Mouse (Mus musculus): ENCODE results near the gene Tmpo.

The Tmpo gene

DNA sequence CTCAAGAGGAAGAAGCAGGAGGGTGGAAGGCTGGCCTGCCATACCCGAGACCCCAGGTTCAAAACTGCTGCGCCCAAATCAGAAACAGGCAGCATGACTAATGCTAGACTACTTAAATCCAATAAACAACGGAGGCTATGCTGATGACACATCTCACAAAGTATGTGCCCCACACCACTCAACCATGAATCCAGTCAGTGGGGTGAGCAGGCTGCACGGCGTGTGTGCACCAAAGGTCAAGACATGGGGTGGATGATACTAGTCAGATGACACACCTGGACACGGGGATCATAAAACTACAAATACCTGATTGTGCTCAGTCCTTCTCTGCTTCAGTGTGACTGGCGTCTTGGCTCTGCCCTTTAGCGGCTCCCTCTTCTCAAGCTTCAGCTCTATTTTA is 22.7 kb downstream of the Tmpo start:
- no peak for DNase-seq (ENCODE audit: low spot score in 2 of 2)

DNA sequence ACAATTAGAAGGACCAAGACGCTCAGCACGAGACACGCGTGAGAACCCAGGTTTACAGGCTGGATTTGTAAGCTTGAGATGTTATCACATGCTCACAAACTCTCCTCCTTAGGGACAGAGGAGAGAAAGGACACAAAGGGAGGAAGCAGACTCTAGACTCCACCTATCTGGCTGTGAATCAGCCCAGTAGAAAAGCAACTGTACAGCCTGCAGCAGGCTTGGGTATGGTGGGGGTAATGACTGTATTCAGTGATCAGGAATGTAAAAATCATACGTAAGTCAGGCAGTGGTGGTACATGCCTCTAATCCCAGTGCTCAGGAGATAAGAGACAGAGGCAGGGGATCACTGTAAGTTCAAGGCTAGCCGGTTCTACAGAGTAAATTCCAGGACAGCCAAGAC is 24.8 kb downstream of the Tmpo start:
- DNase-seq (ENCODE audit: low spot score in 2 of 2): no peak

DNA sequence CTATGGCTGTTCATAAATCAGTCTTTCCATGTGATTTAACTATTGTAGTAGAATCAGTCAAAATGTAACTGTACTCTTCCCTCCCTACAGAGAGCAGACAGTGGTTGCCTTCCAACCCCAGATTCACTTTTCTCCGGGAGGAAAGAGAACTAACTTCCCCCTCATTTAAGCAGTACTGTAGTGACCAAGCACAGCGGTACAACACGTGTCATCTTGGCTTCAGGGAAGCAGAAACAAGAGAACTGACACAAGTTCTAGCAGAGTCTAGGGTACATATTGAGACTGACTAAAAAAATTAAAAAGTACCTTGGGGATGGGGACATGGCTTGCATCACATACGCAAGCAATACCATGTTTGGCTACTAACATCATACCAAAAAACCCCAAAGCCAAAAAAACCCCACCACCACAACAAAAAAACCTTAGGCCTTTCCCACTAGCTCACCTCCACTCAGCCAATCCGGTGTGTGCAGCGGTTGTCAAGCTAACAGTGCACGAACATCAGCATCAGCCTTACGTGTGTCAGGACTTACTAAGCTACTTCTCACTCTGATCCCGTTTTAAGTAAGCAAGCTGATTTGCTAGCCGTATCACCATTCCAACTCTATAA is 27.1 kb downstream of the Tmpo start:
- no peak for DNase-seq (ENCODE audit: low spot score in 2 of 2)

DNA sequence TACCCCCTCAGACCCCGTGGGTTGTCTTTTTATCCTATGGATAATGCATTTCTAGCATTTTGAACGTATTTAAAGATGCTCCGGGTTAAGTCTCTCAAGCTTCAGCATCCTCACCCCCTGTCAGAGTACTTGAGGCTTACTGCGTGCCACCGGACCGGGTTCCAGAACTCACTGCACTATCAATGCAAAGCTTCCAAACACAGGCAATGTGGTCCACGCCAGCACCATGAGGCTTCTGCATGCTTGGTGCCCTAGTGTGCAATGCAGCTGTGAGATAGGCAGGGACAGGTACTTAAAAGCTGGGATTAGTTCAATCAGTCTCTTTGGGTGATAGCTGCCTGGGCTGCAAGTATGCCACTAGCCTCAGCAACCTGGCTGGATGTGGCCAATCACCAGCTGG is 35.7 kb downstream of the Tmpo start:
- no peak for DNase-seq (ENCODE audit: low spot score in 2 of 2)

DNA sequence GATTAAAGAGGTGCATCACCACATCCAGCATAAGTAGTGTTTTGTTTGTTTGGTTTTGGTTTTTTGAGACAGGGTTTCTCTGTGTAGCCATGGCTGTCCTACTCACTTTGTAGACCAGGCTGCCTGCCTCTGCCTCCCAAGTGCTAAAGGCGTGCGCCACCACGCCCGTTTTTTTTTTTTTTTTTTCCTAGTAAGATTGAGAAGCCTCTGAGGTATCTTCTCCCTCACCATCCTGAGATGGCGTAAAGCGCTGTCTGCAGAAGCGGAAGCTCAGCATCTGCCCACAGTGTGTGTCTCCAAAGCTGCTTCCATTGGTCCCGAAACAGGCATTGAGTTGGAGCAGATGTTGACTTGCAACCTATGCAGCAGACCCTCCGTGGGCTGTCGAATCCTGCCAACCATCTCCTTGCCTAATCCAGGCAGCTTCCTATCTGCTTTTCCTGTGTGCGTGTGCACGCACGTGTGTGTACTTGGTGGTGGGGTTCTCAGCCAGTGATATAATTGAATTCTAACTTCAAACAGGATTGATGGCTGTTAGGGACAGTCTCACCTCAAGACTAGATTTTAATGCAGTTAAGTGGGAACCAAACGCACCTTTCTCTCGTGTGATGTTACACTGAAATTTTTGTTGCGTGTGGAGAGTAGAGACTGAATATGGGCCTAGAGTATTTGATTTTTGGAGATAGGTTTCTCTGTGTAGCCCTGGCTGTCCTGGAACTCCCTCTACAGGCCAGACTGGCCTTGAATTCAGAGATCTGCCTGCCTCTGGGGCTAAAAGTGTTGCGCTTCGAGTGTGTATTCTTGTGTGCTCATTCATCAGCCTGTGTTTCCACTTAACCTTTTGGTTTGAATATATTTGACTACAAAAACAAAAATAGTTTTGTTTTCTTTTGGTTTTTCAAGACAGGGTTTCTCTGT is 37.5 kb downstream of the Tmpo start:
- DNase-seq (ENCODE audit: low spot score in 2 of 2): no peak

DNA sequence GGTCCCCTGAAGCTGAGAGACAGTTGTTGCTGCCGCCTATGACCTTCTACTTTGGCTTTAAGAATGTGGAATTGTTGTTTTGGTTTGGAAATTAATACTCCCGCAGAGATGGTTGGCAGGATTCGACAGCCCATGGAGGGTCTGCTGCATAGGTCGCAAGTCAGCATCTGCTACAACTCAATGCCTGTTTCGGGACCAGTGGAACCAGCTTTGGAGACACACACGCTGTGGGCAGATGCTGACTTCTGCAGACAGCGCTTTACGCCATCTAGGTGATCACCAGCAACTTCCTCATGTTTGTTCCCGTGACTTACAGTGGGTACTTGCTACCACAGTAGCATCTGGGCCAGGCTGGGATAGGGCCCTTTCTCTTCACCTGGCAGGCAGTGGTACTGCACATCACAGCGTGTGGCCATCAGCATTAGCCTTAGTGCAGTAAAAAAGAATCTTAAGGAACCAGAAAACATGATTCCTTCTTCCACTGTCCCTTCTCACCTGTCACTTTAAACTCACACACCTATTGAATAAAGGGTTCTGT is 38.4 kb downstream of the Tmpo start:
- DNase-seq (ENCODE audit: low spot score in 2 of 2): no peak

DNA sequence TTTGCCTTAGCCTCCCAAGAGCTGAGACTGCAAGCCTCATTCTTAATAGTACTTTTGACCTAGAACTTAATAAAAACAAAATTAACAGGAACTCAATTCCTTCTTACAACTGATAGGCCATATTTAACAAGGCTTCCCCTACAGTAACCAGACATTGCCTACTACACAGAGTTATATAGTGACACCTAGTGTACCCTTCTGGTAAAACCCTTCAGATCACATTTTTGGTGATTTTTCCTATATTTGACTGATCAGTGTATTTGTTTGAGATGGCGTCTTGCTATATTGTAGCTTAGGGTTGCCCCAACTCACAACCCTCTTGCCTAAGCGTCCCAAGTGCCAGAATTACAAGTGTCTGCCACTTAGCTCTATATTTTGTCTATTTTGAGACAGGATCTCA is 39.6 kb downstream of the Tmpo start:
- DNase-seq (ENCODE audit: low spot score in 2 of 2): no peak

DNA sequence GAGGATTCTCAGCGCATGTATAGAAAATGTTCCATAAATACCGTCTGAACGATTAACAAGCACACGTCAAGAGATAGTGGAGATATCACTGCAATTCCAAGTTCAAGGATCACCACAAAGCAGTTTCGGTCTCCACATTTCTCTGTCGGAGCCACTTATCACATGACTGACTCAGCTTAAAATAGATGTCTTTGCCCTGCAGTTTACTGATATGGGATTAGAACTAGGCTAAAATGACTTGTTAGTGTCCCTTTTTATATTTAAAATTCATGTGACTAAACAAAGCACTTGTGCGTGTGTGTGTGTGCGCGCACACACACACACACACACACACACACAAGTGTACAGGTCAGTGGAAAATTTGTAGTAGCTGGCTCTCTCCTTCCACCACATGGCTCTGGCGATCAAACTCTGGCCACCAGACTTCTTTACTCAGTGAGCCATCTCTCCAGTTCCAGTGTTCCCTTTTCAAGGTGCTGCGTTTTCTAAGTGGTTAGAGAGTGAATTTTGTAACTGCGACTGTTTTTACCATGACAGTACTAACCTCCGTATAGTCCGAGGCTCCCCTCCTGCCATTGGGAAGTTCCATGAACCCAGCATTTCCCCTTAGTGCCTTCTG is 41.9 kb downstream of the Tmpo start:
- DNase-seq (ENCODE audit: low spot score in 2 of 2): no peak

DNA sequence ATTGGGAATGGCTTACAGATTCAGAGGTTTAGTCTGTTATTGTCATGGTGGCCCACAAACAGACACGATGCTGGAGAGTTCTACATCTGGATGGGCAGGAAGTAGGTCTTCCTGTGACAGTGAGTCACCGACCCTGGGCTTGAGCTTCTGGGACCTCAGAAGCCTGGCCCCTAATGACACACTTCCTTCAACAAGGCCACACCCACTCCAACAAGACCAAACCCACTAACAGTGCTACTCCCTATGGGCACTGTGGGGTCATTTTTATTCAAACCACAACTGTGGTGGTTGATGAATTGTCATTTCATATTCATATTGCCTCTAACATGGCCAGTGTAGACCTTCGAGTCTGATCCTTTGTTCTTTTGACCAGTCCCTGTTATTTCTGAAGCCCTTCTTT is 42.8 kb downstream of the Tmpo start:
- DNase-seq (ENCODE audit: low spot score in 2 of 2): no peak

DNA sequence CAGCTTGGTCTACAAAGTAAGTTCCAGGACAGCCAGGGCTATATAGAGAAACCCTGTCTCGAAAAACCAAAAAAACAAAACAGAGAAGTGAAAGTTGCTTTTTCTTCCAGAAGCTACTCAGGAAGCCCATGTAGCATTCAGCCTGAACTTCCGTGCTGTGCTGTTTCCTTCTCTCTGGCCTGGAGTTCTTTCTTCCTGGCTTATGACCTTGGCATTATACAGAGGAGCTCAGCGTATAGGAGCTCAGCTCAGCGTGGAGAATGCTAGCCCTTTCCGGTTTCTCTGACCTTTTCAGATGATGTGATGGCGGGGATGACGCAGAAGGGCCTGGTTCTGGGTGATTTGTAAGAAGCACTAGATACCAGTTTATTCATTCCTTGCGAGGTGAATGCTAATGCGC is 43.7 kb downstream of the Tmpo start:
- no peak for DNase-seq (ENCODE audit: low spot score in 2 of 2)

DNA sequence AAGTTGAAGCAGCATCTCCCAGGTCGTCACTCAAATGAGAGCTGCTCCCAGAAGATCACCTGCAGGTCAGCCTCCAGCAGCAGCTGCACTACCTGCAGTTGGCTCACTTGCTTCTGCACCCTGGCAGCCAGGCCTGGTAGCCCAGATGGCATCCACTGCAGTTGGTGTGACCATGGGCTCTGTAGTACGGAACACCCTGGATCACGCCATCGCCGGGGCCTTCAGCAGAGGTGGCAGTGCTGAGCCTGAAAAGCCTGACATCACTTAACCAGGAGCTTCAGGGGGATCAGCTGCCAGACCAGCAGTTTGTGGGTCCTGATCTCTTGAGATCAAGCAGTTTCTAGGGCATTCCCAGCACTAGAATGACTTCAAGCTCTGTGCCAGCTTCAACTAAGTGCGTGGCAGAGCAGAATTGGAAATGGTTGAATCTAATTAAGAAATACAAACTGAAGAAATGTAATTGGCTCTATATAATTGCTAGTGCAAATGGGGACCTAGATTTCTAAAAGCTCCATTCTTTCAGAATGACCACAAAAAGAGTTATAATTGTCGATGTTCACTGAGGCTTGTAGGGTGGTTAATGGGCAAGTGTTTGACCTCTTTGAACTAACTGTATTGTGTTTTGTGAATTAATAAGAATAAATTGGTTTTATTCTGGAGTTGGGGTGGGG is 45.7 kb downstream of the Tmpo start:
- DNase-seq (ENCODE audit: low spot score in 2 of 2): no peak

DNA sequence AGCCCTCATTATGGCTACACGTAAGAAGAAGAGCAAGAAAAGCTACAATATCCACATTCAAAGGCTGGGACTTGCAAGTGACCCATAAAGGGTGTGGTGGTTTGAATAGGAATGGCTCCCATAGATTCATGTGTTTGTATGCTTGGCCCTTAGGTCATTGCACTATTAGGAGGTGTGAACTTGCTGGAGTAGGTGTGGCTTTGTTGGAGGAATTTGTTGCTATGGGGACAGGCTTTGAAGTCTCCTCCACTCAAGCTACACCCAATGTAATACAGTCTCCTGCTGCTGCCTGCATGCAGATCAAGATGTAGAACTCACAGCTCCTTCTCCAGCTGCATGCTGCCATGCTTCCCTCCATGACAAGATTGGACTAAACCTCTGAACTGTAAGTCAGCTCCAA is 49.5 kb downstream of the Tmpo start:
- no peak for DNase-seq (ENCODE audit: low spot score in 2 of 2)

DNA sequence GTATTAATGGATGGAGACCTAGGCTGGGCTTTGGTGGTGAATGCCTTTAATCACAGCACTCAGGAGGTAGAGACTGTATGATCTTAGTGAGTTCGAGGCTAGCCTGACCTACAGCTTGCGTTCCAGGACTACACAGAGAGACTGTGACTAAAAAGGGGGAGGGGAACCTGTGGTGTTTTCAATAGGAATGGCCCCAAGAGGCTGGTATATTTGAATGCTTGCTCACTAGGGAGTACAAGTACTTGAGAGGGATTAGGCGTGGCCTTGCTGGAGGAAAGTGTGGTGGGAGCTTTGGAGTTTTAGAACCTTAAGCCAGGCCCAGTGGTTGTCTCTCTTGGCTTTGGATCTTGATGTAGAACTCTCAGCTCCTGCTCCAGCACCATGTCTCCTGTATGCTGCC is 50.3 kb downstream of the Tmpo start:
- DNase-seq (ENCODE audit: low spot score in 2 of 2): no peak

DNA sequence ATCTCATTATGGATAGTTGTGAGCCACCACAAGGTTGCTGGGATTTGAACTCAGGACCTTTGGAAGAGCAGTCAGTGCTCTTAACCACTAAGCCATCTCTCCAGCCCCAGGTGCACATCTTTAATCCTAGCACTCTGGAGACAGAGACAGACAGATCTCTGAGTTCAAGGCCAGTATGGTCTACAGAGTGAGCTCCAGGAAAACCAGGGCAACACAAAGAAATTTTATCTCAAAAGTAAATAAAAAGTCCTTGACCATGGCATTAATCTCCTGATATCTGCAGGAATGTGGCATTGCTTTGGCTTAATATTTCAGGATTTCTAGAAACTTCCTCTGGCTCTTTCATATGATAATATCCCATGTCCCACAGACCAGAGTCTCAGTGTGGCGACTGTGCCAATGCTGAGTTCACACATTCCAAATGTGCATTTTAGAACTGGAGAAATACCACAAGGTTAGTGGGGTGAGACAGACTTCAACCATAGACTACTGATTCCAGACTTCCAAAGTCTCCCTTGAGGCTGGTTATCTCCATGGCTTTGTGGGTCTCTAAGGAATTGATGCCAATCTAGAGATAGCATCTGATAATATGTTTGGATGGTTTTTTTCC is 52.5 kb downstream of the Tmpo start:
- DNase-seq (ENCODE audit: low spot score in 2 of 2): no peak

DNA sequence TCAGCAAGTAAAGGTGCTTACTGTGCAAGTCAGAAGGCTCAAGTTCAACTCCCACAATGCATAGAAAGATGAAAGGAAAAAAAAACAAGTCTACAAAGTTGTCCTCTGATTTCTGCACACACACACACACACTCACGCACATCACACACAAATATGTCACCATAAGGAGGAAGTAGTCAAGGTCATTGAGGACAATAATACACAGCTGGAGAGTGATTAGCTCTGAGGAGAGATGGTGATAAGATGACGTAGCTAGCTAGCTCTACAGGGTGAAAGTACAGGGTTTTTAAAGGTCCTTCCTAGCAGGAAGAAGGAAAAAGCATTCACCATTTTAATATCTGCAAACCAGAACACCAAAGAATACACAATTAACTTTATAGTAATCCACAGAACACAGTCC is 53.7 kb downstream of the Tmpo start:
- DNase-seq (ENCODE audit: low spot score in 2 of 2): no peak

DNA sequence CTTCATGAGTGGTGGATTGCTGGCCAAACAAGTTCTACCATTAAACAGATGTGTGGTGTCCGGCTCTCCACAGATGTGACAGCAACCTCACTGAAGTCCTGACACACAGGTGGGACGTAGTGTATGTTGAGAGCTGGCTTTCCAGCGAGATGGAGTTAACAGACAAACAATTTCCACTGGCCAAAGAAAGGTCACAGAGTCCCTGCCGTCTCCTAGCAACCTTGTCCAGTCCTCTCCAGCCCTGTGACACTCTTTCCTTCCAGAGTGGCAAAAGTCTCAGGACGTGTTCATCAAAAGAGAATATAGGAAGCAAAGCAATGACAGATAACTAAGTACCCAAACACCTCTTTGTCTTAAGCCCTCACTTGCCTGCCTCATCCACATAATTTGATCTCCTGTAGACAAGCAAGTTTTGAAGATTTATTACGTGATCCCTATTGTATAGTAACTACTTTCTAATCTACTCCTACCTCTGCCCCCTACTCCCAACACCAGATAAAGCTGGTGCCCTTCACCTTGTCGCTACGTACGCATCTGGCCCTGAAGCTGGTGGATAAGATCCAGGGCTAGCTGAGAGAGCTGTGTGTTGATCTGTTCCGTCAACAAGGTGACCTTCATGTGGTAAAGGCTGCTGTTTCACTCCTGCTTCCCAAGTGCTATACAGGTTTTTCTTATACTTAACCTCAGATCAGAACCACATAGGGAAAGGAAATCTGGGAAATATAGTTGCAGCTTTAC is 54.3 kb downstream of the Tmpo start:
- no peak for DNase-seq (ENCODE audit: low spot score in 2 of 2)

DNA sequence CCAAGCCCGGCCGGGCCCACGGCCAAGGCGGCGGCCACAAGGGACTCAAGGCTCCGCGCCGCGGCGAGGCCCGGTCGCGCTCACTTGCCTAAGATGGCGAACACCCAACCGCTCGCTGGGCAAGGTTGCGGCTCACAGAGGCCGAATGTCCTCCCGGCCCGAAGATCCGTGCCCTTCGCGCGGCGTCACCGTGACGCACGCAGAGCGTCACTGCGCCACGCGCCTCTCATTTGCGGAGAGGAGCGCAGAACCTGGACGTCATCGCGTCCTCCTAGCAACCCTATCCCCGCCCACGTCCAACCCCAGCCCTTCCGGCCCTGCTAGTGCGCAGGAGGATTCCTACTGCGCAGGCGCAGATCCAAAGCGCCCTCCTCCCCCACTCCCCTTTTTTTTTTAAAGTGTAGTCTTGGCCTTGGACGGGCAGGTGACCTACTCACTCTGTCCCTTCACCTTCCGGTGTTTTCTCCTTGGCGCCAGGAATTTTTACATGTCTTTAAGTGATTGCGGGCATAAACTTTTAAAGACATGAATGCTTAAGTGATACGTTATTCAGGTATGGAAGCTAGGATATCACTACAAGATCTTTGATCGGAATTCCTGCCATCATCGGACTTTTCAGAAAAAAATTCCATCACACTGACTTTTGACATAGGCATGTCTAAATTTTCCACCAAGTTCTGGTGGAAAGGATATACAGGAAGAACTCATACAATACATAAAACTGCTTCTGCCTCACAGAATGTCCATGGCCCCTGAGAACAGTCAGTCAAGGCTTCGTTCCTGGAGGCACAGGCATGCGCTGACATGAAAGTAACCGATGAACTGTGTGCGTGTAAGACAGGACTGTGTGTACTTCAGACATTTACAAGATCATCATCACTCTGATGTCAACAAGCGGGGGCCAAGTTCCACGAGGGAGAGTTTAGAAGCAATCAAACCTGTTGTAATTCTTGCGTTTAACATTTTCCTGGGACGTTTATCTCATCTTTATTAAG is 57.0 kb downstream of the Tmpo start, which contains the start of gene Slc25a3:
Gene Slc25a3, minus strand, starts transcription at position 232 of the 995 bp plus-strand sequence.
- DNase-seq (ENCODE audit: low spot score in 2 of 2): peak; percentile 93 to 97

DNA sequence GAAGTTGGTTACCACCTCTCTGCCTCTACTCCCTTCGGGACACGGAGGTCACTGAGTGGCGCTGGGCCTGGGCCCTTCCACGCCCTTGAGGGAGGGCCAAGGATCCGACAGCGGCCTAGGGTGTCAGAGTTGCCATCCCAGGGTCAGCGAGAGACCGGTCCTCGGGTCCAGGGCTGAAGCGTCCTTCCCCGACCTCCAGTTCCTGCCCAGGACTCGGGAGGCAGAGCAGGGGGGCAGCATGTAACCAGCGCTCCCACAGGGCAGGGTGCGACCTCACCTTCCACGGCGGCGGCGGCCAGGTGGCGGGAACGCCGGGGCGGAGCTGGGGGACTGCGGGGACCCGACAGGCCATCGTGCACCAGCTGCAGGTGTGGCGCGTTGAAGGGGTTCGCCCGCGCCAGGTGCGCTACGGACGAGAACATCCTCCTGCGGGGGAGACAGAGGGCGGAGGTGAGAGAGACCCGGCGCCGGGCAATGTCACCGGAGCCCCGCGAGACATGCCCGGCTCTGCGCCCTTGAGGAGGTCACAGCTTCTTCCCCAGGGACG is 57.8 kb downstream of the Tmpo start:
- peak in 1 of 2 experiments; percentile 31 for DNase-seq (ENCODE audit: low spot score in 2 of 2)

DNA sequence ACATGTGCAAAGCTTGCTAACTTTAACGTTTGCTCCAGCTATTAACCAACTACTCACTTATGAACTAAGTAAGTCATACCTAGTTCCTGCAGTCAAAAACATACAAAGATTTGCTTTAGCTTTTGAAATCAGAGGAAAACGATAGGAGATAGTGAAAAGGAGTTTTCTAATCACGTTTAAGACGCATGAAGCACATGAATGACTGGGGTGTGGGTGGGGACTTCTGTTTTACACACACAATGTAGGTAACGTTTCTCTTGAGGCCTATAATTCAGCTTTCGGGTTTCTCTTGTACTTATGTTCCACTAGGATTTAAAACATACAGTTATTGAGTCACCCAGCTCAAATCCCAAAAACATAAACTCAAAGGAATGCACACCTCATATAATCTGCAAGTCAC is 58.5 kb downstream of the Tmpo start:
- DNase-seq (ENCODE audit: low spot score in 2 of 2): no peak

Data from cerebellum, postnatal 4 days (tissue).